Mouse (Mus musculus) forebrain, postnatal 0 days (tissue): ENCODE results near the gene Acot12. TPM values are rescaled to one million over a fixed set of nuclear protein-coding genes. Genes with fewer than 3 reads are reported as not detected.

Source experiments
- ATAC-seq: fragments of 200-750 bp; cut with Nextera tagmentation; 2 replicates; pipeline ENCODE4 v1.8.0; 2017; ENCODE audit warnings: mild to moderate bottlenecking, moderate library complexity
- DNase-seq: peaks from one replicate; pipeline ENCODE4 v3.0.0-alpha.2; 2015
- H3K27ac ChIP-seq: fragments of 300-500 bp; sonication (generic); 2 replicates; pipeline ENCODE4 v1.5.1; 2014; ENCODE audit warnings: low read depth, mild to moderate bottlenecking, antibody characterized with exemption, low read length, moderate library complexity, mixed read lengths
- H3K27me3 ChIP-seq: fragments of 300-500 bp; sonication (generic); 2 replicates; pipeline ENCODE4 v1.6.1; 2014; ENCODE audit warnings: mild to moderate bottlenecking, low read length, mixed read lengths; ENCODE audit not compliant: insufficient read depth
- H3K36me3 ChIP-seq: fragments of 300-500 bp; sonication (generic); 2 replicates; pipeline ENCODE4 v1.6.1; 2014; ENCODE audit warnings: mild to moderate bottlenecking, moderate library complexity; ENCODE audit not compliant: insufficient read depth
- H3K4me1 ChIP-seq: fragments of 300-500 bp; sonication (generic); 2 replicates; pipeline ENCODE4 v1.6.1; 2014; ENCODE audit warnings: antibody characterized with exemption; ENCODE audit not compliant: insufficient read depth
- H3K4me2 ChIP-seq: fragments of 300-500 bp; sonication (generic); 2 replicates; pipeline ENCODE4 v1.6.1; 2014; ENCODE audit warnings: low read depth, mild to moderate bottlenecking, moderate library complexity
- H3K4me3 ChIP-seq: fragments of 300-500 bp; sonication (generic); 2 replicates; pipeline ENCODE4 v1.5.1; 2014; ENCODE audit warnings: low read depth, low read length, mixed read lengths
- H3K9ac ChIP-seq: fragments of 300-500 bp; sonication (generic); 2 replicates; pipeline ENCODE4 v1.6.1; 2014; ENCODE audit warnings: mild to moderate bottlenecking
- H3K9me3 ChIP-seq: fragments of 300-500 bp; sonication (generic); 2 replicates; pipeline ENCODE4 v1.6.1; 2016; ENCODE audit warnings: low read length
- CTCF ChIP-seq: sonication (generic); IDR thresholded peaks from 2 replicates; pipeline ENCODE4 v1.5.1; 2016; ENCODE audit warnings: antibody characterized with exemption, control low read depth, low read depth
- WGBS: fragments of 180-500 bp; shearing (Covaris S2); extraction: QIAGEN DNeasy Blood & Tissue Kit; methylation state at CpG from one replicate; pipeline ENCODE4 v1.1.7; 2014; 5-methylcytosine and 5-hydroxymethylcytosine counted together
- polyA plus RNA-seq: library from polyadenylated mRNA; unstranded; fragments of >200 nt; fragmentation: Nextera tagmentation; extraction: Ambion mirVana; gene quantifications from 2 replicates; pipeline ENCODE4 v1.2.1, GENCODE M21; 2015
- total RNA-seq: library from RNA; depleted of rRNA; stranded (reverse); fragments of >200 nt; gene quantifications from 2 replicates; pipeline ENCODE4 v1.2.3, GENCODE M21; 2014

Gene Acot12
- total and polyA plus RNA-seq, 2 experiments from 2014 or later: 0.10 to 0.14 TPM

DNA sequence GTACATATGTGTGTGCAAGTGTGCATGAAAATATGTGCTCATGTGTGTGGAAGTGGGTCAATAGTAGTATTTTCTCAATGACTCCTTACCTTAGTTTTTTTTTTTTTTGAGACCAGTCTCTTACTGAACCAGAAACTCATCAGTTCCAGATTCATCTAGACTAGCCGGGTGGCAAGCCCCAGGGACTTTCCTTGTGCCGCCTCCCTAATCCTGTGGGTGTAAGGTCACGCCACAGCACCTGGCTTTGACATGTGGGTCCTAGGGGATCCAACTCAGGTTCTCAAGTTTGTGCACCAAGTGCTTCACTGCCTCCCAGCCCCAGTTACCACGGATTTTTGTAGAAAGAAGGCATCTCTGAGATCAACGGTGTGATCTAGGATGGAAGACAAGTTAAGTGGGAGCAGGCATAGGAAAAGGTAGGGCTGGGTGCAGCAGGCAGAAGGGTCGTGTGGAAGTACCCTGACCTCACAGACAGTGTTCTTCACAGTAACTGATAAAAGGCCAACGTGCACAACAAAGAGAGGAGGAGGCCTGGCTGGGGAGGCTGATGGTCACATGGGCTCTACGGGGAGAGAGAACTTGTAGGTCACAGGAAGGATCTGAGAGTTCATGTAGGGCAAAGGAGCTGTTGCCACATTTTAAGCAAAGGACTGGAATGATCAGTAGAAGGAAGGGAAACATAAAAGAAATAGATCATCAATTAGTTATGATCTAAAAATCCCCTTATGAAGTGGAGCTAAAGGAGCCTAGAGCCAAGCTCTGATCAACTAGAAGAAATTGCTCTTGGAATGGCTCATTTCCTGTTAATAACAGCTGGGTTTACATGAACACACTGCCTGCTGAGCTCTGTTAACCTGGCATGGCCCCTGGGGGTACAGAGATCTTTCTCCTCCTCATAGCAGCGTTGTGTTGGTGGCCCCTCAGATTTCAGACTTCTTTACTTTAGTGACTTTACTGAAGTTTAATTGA, 27.7 kb downstream of the Acot12 start:
- Histone ChIP-seq H3K27me3 (no peaks in the 10 kb centered on the region), H3K9me3 (no peaks in the 10 kb centered on the region), H3K27ac (no peak overlapping the region), H3K4me2 (no peak overlapping the region), H3K4me1 (no peaks in the 10 kb centered on the region), H3K9ac (no peak overlapping the region), H3K36me3 (no peaks in the 10 kb centered on the region), H3K4me3 (no peak overlapping the region)
- DNase-seq (no peak), ATAC-seq (no peak)
- WGBS: 75% methylated on average over 9 of the region's 9 CpGs
- no peak for TF ChIP-seq CTCF

DNA sequence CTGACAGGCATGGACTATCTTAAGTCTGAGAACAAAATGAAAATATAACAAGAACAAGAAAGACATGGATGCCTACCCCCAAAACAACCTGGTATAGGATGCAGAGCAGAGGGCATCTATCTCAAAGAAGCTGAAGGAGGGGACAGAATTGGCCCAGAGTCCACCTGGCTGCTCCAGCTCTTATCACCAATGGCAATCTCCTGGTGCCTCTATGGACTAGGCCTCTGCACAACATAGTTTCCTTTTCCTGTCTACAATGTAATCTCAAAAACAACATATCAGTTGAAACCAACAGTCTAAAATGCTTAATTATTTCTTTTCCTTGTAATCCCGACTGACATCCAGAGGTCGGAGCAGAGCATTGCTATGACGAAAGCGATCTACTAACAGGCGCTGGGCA, 36.8 kb downstream of the Acot12 start:
- Histone ChIP-seq H3K4me3 (no peak overlapping the region), H3K4me2 (no peak overlapping the region), H3K36me3 (no peaks in the 10 kb centered on the region), H3K9me3 (no peaks in the 10 kb centered on the region), H3K27ac (no peak overlapping the region), H3K9ac (no peak overlapping the region), H3K4me1 (no peaks in the 10 kb centered on the region), H3K27me3 (no peaks in the 10 kb centered on the region)
- WGBS: 97% methylated on average over 5 of the region's 5 CpGs
- DNase-seq (no peak), ATAC-seq (no peak)
- TF ChIP-seq CTCF: no peak

DNA sequence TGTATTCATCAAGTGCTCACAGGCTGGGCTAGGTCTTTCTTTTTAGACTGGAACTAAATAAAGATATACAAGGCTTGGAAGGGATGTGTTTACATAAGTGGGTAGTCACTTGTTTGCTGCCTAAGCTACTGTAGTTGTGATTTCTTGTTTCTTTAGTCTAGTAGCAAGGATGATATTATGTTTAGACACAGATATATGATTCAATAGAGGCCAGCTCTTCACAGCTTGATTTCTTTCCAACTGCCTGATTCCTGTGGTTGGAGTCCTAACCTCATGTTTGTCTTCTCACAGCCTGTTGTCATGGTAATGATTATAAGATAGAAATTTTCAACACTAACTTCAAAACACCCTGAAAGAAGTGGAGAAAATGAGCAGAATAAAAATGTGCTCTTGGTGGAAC, 38.6 kb downstream of the Acot12 start:
- H3K9ac ChIP-seq: no peak overlapping the region
- no peaks in the 10 kb centered on the region for H3K36me3 ChIP-seq
- H3K4me1 ChIP-seq: no peaks in the 10 kb centered on the region
- H3K4me3 ChIP-seq: no peak overlapping the region
- TF ChIP-seq CTCF: no peak
- no peak overlapping the region for H3K4me2 ChIP-seq
- no peaks in the 10 kb centered on the region for H3K9me3 ChIP-seq
- DNase-seq (no peak), ATAC-seq (no peak)
- no peak overlapping the region for H3K27ac ChIP-seq
- no peaks in the 10 kb centered on the region for H3K27me3 ChIP-seq

DNA sequence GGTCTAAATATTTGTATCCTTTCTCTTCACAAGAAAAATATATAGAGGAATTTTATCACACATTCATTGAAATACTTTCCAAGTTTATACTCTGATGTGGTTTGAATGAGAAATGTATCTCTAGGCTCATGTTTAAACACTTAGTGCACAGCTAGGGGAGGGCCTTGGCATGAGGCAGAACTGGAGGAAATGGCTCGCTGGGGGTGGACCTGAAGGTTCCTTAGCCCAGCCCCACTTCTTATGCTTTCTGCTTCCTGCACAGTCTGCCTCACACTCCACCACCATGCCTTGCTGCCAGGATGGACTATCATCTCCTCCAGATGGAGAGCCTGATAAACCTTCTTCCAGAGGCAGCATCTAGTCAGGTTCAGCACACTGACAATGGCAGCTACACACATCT, 50.7 kb downstream of the Acot12 start:
- no peak for ATAC-seq
- Histone ChIP-seq H3K27me3 (no peaks in the 10 kb centered on the region), H3K9me3 (no peaks in the 10 kb centered on the region), H3K9ac (no peak overlapping the region), H3K36me3 (peaks cover 11% of the 10 kb centered on the region), H3K27ac (no peak overlapping the region), H3K4me2 (no peak overlapping the region), H3K4me1 (no peaks in the 10 kb centered on the region), H3K4me3 (no peak overlapping the region)
- TF ChIP-seq CTCF: no peak
- 89% methylated on average over 1 of the region's 1 CpGs for WGBS
- DNase-seq: no peak

DNA sequence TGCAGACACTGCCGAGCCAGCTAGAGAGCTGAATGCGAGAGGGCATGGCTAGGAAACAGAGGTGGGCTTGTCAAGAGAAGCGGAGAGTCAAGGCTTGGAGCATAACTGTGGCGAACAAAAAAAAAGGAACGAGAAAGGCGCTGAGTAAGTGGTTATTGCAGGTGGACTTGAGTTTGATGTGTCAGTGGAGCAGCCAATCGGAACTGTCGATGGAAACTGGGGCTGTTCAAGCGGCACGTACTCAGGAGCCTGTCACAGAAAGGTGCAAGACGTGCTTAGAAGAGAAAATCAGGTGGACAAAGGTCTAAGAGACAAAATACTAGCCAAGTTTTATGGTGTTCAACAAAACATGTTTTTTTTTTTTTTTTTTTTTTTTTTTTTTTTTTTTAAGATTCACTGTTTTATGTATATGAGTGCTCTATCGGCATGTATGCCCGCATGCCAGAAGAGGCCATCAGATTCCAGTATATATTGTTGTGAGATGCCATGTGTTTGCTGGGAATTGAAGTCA, 53.7 kb downstream of the Acot12 start:
- DNase-seq (no peak), ATAC-seq (no peak)
- Histone ChIP-seq H3K27me3 (no peaks in the 10 kb centered on the region), H3K4me3 (no peak overlapping the region), H3K27ac (no peak overlapping the region), H3K36me3 (peaks cover 35% of the 10 kb centered on the region), H3K9me3 (no peaks in the 10 kb centered on the region), H3K4me2 (no peak overlapping the region), H3K9ac (no peak overlapping the region), H3K4me1 (no peaks in the 10 kb centered on the region)
- WGBS: 95% methylated on average over 13 of the region's 13 CpGs
- TF ChIP-seq CTCF: no peak

DNA sequence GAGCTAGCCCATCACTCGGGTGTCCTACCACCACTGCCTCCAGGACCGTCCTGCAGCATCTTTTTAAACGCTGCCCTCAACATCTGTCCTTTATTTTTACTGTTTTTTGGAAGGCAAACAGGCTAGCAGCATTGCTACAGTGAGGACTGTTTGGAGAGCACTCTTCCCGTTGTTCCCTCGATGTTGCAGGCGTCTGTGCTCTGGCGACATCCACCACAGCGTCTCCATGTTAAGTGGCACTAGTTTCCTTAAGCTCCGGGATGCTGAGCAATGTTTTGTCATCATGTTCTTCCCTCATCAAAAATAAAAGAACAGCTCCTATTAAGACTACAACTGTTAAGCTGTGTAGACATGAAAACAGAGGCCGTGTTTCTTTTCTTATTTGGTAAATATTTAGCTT, 54.3 kb downstream of the Acot12 start:
- Histone ChIP-seq H3K9ac (no peak overlapping the region), H3K4me1 (no peaks in the 10 kb centered on the region), H3K4me3 (no peak overlapping the region), H3K36me3 (peaks cover 37% of the 10 kb centered on the region), H3K27ac (no peak overlapping the region), H3K4me2 (no peak overlapping the region), H3K27me3 (no peaks in the 10 kb centered on the region), H3K9me3 (no peaks in the 10 kb centered on the region)
- peak; percentile 61; the same call in 1 of the 2 replicates for ATAC-seq
- 85% methylated on average over 10 of the region's 10 CpGs for WGBS
- no peak for DNase-seq
- no peak for TF ChIP-seq CTCF

DNA sequence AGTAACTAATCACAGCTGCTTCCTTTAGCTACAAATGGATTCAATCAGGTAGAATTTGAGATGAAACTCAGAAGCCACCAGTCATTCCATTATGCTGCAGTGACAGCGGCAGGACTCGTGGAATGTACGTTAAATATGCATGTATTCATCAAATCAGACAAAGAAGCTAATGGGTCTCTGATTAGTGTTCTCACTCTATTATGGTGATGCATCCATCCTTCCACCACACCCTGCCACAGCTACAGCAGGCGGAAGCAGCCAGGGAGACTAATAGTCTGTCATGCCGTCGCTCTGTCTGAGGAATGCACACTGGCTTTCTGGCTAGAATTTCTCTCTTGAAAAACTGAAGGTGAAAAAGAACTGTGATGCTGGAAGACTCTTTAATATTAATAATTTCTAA, 54.7 kb downstream of the Acot12 start:
- no peak for DNase-seq
- no peak overlapping the region for H3K4me3 ChIP-seq
- no peaks in the 10 kb centered on the region for H3K9me3 ChIP-seq
- no peak overlapping the region for H3K9ac ChIP-seq
- no peak overlapping the region for H3K27ac ChIP-seq
- H3K4me2 ChIP-seq: no peak overlapping the region
- peak; percentile 73; the same call in 1 of the 2 replicates for ATAC-seq
- no peak for TF ChIP-seq CTCF
- peaks cover 37% of the 10 kb centered on the region for H3K36me3 ChIP-seq
- 54% methylated on average over 6 of the region's 6 CpGs for WGBS
- no peaks in the 10 kb centered on the region for H3K27me3 ChIP-seq
- H3K4me1 ChIP-seq: no peaks in the 10 kb centered on the region
